ENCODE assay signal across 21 mouse cellular contexts in genomic region chr5:31899901-31900300, GRCm38 (mm10).
DNase-seq lines count a peak whose midpoint lies in the region; ATAC-seq and TF ChIP-seq lines count a peak whose summit lies in the region.
"Had no signal": no experiment of that assay in that cellular context is flagged by ENCODE, and none has a peak within 500 bp of the region (broad histone marks: within the 10 kb centered on the region; RNA-seq: fewer than 3 reads in every experiment).

No protein-coding gene starts in this region.

- H3K4me2 ChIP-seq in liver, embryonic 11.5 days = no peak overlapping the region
- H3K4me2 ChIP-seq in hindbrain, postnatal 0 days (ENCODE audit: low read depth, low read length) = no peak overlapping the region
- H3K4me2 ChIP-seq: embryonic facial prominence, embryonic 12.5 days; forebrain, embryonic 13.5 days; forebrain, embryonic 15.5 days had no signal

- H3K36me3 ChIP-seq in liver, adult 2 months (ENCODE audit: control insufficient read depth, insufficient read depth, low read length) = no peaks in the 10 kb centered on the region
- no peaks in the 10 kb centered on the region for H3K36me3 ChIP-seq in liver, embryonic 11.5 days (ENCODE audit: control insufficient read depth, insufficient read depth, low read length)
- H3K36me3 ChIP-seq in hindbrain, postnatal 0 days (ENCODE audit: insufficient read depth, low read length) = no peaks in the 10 kb centered on the region
- H3K36me3 ChIP-seq: embryonic facial prominence, embryonic 10.5 days; embryonic facial prominence, embryonic 12.5 days; forebrain, embryonic 15.5 days had no signal

- H3K4me1 ChIP-seq in liver, adult 2 months (ENCODE audit: control insufficient read depth, insufficient read depth, low read length) = no peaks in the 10 kb centered on the region
- H3K4me1 ChIP-seq in liver, embryonic 11.5 days (replicated peaks; ENCODE audit: control insufficient read depth, insufficient read depth, low read length) = no peaks in the 10 kb centered on the region
- H3K4me1 ChIP-seq in hindbrain, postnatal 0 days (ENCODE audit: insufficient read depth, low read length) = no peaks in the 10 kb centered on the region
- H3K4me1 ChIP-seq: embryonic facial prominence, embryonic 10.5 days; embryonic facial prominence, embryonic 12.5 days; forebrain, embryonic 13.5 days; forebrain, embryonic 15.5 days had no signal

- no peak for ATAC-seq in liver, embryonic 11.5 days (replicated peaks; ENCODE audit: low FRiP score)
- no peak for ATAC-seq in hindbrain, postnatal 0 days
- ATAC-seq: activated CD4-positive, CD25-positive, alpha-beta regulatory T cell, adult 4 months; forebrain, embryonic 13.5 days; forebrain, embryonic 15.5 days; Patski had no signal

- H3K79me2 ChIP-seq in liver, adult 2 months (ENCODE audit: control insufficient read depth, insufficient read depth, low read length) = no peaks in the 10 kb centered on the region

- no peak overlapping the region for H3K27ac ChIP-seq in liver, adult 2 months (replicated peaks; ENCODE audit: insufficient read depth, low read depth, low read length)
- H3K27ac ChIP-seq in liver, embryonic 11.5 days (ENCODE audit: low read depth, low read length) = no peak overlapping the region
- no peak overlapping the region for H3K27ac ChIP-seq in hindbrain, postnatal 0 days
- H3K27ac ChIP-seq: embryonic facial prominence, embryonic 10.5 days; embryonic facial prominence, embryonic 12.5 days; forebrain, embryonic 13.5 days; forebrain, embryonic 15.5 days had no signal

- TF ChIP-seq POLR2A in liver, adult 2 months (IDR thresholded peaks at IDR 0.05; ENCODE audit: extremely low read depth, insufficient read depth, low read length) = no peak

- peak; percentile 49 for DNase-seq in kidney, adult 9 months
- DNase-seq in kidney, adult 18-20 months = no peak
- DNase-seq in kidney, postnatal 14 days = peak; percentile 13
- no peak for DNase-seq in kidney, postnatal 4 days
- DNase-seq in liver, adult 2 months (ENCODE audit: extremely low read depth, low read depth, low spot score) = peak; percentile 25
- DNase-seq in liver, embryonic 11.5 days (ENCODE audit: low spot score) = no peak
- no peak for DNase-seq in hindbrain, postnatal 0 days (ENCODE audit: low spot score)
- DNase-seq: adrenal gland, adult 8-10 months; adrenal gland, postnatal 14 days; adrenal gland, postnatal 36 days; cerebellum, adult 11-12 months; cerebellum, adult 2 months; cerebellum, adult 9-10 months; cerebellum, postnatal 10 days; cerebellum, postnatal 25 days had no signal

- WGBS in liver, adult 2 months = 82% methylated on average over 3 of the region's 3 CpGs
- WGBS in liver, embryonic 11.5 days = 85% methylated on average over 3 of the region's 3 CpGs
- 82% methylated on average over 3 of the region's 3 CpGs for WGBS in hindbrain, postnatal 0 days

- H3K9me3 ChIP-seq in liver, embryonic 11.5 days (ENCODE audit: control insufficient read depth, low read length) = no peaks in the 10 kb centered on the region
- no peaks in the 10 kb centered on the region for H3K9me3 ChIP-seq in hindbrain, postnatal 0 days (ENCODE audit: low read length)
- H3K9me3 ChIP-seq: embryonic facial prominence, embryonic 10.5 days; embryonic facial prominence, embryonic 12.5 days; forebrain, embryonic 13.5 days; forebrain, embryonic 15.5 days had no signal

- no peak for TF ChIP-seq CTCF in liver, adult 2 months (IDR thresholded peaks at IDR 0.05; ENCODE audit: low read depth, low read length)
- TF ChIP-seq CTCF in hindbrain, postnatal 0 days (IDR thresholded peaks at IDR 0.05; ENCODE audit: low read depth) = no peak

- H3K4me3 ChIP-seq in liver, adult 2 months (ENCODE audit: insufficient read depth, low read depth, low read length) = no peak overlapping the region
- no peak overlapping the region for H3K4me3 ChIP-seq in liver, embryonic 11.5 days (ENCODE audit: low read depth, low read length)
- no peak overlapping the region for H3K4me3 ChIP-seq in hindbrain, postnatal 0 days (ENCODE audit: low read length)
- H3K4me3 ChIP-seq: embryonic facial prominence, embryonic 10.5 days; embryonic facial prominence, embryonic 12.5 days; forebrain, embryonic 13.5 days; forebrain, embryonic 15.5 days had no signal

- H3K27me3 ChIP-seq in liver, adult 2 months (ENCODE audit: control insufficient read depth, insufficient read depth, low read length) = no peaks in the 10 kb centered on the region
- H3K27me3 ChIP-seq in liver, embryonic 11.5 days (replicated peaks; ENCODE audit: control insufficient read depth, insufficient read depth, low read length) = no peaks in the 10 kb centered on the region
- H3K27me3 ChIP-seq in hindbrain, postnatal 0 days (ENCODE audit: insufficient read depth, low read length) = no peaks in the 10 kb centered on the region
- H3K27me3 ChIP-seq: embryonic facial prominence, embryonic 12.5 days; forebrain, embryonic 13.5 days; forebrain, embryonic 15.5 days; Patski had no signal

- H3K9ac ChIP-seq in liver, adult 2 months (ENCODE audit: low read depth, low read length) = no peak overlapping the region
- no peak overlapping the region for H3K9ac ChIP-seq in liver, embryonic 11.5 days (ENCODE audit: low read depth, low read length)
- H3K9ac ChIP-seq in hindbrain, postnatal 0 days (replicated peaks; ENCODE audit: low read length) = no peak overlapping the region
- H3K9ac ChIP-seq: embryonic facial prominence, embryonic 12.5 days; forebrain, embryonic 13.5 days; forebrain, embryonic 15.5 days had no signal

Comparison
In these comparisons a context has a peak if more than half of its experiments do, and no peak if none do; other contexts are left out.
1. DNase-seq: peak in kidney, adult 9 months (single experiment), kidney, postnatal 14 days (single experiment) and liver, adult 2 months (single experiment); none in kidney, adult 18-20 months (single experiment), kidney, postnatal 4 days (0 of 2), liver, embryonic 11.5 days (single experiment) and hindbrain, postnatal 0 days (single experiment).